Mouse (Mus musculus) cerebellum, postnatal 25 days (tissue): ENCODE data around the gene Cnn1.

Experiments
- DNase-seq, 2 experiments: peaks; one replicate each; pipeline ENCODE4 v3.0.0; 2021; ENCODE audit warnings: mixed read lengths in 2 of 2

Gene Cnn1

DNA sequence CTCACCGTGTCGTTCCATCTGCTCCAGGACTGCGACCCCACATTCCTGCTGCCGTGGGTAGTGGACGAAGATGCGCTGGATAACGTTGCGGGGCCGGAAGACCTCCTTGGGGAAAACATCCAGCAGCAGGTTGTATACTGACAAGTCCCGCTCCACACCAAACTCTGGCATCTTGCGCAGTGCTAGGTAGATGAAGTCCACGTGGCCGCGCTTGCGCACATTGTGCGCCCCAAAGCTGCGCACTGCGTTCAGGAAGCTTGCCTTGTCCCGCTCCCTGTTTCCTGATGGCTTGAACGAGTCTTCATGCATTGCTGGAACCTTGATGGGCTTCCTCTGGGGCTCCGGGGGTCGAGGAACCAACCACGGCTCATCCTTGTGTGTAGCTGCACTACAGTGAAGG, 22.8 kb upstream of the Cnn1 start:
- no peak for DNase-seq

DNA sequence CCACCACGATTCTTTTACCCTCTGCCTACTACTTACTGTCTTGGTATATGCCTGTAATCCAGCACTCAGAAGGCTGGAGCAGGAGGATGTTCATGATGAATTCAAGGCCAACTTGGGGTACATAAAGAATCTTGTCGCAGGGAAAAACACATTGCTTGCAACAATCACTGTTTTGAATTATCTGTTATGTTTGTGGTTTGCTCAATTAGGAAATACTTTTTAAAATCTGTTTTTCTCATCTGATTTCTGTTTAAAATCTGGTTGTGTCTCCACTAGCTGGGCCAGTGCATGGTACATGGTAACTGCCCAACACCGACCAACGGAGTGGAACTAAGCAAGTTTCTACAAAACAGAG, 14.4 kb upstream of the Cnn1 start:
- DNase-seq, result no peak

DNA sequence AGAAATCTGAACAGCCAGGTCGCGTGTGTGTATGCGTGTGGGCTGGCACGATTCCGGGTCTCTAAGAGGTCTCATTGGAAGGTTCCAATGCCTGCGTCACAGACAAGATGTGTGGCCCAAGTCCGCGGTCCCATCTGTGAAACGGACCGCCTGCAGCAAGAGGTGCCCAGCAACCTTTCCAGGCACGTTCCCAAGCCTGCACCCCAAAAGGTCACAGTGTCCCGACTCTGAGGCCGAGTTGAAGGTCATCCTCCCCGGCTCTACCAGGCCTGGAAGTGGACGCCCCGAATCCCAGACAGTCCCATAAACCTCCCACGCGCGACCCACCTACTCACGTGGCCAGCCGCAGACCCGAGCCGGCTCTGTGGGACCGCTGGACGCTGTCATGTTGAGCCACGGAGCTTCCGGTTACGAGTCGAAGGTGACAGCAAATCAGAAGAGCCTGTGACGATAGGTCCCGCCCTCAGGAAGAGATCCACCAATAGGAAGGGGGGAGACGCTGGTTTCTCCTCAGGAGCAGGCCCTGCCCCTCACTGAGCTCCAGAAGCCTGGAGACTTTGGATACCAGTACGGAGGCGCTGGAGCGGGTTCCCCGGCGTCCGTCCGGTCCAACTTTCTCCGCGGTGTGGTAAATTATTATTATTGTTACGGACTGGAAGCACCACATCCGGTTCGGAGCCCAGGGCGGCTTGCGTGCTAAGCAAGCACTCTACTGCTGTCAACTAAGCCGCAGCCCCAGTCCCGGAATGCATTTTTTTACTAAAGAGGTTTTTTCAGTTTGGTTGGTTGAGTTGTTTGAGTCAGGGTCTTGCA, 13.8 kb upstream of the Cnn1 start, which contains the start of gene Ecsit:
Ecsit (minus strand) TSS at position 417 of the 813 bp plus-strand sequence.
- peak; percentile 94 to 95 for DNase-seq

DNA sequence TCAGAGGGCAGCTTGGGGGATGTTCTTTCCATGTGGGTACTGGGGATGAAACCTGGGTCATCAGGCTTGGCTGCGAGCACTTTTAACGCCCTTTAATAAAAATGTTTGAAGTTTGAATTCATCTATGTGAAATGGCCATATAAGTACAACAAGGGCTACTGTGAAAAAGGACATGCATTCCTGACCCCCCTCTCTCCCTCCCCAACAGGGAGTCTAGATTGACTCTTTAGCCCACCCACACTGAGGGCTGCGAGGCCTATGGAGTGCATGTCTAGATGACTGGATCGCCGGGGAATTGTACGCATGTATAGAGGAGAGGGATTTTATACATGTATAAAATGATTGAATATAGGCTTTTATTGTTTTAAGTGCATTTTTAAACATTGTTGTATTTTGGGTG, 13.0 kb upstream of the Cnn1 start:
- DNase-seq, result no peak

DNA sequence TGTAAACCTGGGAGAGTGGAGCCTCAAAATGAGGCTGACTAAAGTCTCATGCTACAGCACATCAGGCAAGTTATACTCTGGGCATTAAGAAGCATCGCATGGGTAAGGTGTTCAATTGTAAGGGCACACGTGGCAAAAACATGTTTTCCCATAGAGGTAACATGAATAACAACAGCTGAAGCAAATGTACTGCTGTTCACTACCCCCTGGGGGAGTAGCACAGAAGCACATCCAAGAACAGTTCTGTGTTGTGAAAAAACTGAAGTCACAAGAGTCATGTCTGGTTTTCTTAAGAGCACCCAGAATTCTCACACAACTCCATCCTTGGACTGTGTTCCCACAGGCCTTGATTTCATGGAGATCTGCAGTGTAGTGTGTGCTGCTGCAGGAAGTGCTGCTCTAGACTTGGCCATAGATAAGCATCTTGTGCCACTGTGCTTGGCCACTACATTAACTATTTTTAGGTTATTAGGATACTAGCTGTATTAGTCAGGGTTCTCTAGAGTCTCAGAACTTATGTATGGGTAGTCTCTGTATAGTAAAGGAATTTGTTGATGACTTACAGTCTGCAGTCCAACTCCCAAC, 11.9 kb upstream of the Cnn1 start:
- no peak for DNase-seq

GRCm38 (mm10) chr9:22089281-22089680, 9.7 kb upstream of the Cnn1 start:
- DNase-seq, result no peak

DNA sequence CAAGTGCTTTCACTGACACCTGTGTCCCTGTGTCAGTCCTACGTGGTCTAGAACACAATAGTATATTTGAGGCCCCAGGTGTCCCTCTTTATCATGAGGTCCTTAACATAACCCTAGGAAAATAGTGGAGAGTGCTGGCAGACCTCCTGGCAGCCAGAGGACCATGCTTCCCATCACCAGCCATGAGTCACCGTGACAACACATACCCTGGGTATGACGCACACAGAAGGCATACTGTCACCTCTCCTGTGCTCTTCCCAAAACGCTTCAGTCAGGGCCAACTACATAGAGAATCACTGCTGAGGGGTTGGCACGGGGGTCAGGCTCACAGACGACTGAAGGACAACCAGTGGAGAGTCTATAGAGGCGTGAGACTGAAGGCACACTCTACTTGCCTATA, 9.0 kb upstream of the Cnn1 start:
- DNase-seq, result no peak

GRCm38 (mm10) chr9:22092746-22093145, 6.3 kb upstream of the Cnn1 start:
- no peak for DNase-seq

GRCm38 (mm10) chr9:22095854-22096307, 3.1 kb upstream of the Cnn1 start:
- peak; percentile 90 to 95 for DNase-seq

GRCm38 (mm10) chr9:22099922-22100321, 906 bp downstream of the Cnn1 start:
- no peak for DNase-seq

DNA sequence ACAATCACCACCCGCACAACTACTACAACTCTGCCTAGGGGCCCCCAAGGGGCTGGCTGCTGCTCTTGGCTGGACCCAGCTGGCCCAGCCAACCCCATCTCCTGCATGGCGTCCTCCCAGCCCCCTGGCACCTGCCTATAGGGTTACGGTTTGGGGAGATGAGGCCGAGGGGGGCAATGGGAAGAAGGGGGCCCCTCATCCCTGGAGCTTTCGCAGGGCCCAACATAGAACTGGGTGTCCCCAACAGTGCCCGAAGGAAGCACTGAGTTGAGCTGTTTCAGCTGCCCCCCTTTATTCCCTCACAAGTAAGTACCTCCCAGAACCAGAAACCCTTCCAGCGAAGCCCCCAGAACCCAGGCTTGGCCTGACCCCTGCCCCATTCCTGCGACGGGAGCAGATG, 9.2 kb downstream of the Cnn1 start:
- no peak for DNase-seq

- no peak for DNase-seq
These were observed 16.6 kb downstream of the Cnn1 start for GRCm38 (mm10) chr9:22115635-22116034.

DNA sequence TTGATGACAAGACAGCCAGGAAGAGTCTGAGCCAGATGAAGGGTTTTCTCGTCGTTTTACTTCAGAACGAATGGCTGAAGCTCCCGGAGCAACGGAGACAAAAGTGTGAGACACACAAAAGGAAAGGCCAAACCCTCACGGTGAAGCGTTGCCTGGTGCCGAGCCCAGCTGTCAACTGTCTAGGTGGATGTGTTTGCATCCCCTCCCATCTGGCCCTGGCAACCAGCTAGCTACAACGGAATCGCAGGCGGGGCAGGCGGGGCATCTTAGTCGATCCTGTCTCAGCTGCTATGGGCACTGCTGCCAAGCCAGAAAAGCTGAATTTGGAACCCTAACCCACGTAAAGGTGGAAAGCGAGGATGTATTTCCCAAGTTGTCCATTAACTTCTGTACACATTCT, 17.1 kb downstream of the Cnn1 start:
- DNase-seq, result peak in 1 of 2 experiments; percentile 35

- DNase-seq, result peak; percentile 93 to 96
These were observed 17.9 kb downstream of the Cnn1 start, which contains the start of gene Elof1 for GRCm38 (mm10) chr9:22116740-22117426. Gene Elof1 (minus strand): TSS chr9:22117172.

- peak; percentile 63 to 82 for DNase-seq
These were observed 18.9 kb downstream of the Cnn1 start for GRCm38 (mm10) chr9:22117754-22118456.

DNA sequence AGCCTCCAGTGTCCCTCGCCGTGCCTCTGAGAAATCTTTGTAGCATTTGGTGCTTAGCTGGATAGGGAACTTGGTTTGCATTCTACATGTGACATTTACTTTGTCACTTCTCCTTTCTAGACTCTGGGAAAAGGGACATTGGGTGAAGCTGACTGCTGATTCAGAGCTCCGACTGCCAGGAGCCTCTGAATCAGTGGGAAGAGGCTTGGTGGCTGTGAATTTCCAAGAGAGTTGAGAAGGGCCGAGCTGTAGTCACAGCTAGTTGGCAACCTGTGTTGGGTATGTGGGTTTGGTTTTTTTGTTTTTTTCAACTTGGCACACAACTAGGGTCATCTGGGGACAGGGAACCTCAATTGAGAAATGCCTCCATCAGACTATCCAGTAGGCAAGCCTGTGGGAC, 20.5 kb downstream of the Cnn1 start:
- DNase-seq, result no peak

DNA sequence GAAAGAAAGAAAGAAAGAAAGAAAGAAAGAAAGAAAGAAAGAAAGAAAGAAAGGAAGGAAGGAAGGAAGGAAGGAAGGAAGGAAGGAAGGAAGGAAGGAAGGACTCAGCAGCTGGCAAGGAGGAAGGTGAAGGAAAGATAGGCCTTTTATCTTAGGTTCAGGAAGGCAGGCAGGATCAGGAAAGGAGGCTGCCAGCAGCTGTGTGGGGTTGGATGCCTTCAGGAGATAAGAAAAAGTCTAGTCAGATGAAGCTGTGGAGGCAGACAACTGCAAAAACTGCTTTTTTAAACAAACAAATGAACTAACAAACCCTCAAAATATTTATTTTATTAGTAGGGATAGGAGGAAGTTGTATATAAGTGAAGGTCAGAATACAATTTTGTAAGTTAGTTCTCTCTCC, 22.5 kb downstream of the Cnn1 start:
- no peak for DNase-seq

GRCm38 (mm10) chr9:22122005-22122404, 23.0 kb downstream of the Cnn1 start:
- no peak for DNase-seq

DNA sequence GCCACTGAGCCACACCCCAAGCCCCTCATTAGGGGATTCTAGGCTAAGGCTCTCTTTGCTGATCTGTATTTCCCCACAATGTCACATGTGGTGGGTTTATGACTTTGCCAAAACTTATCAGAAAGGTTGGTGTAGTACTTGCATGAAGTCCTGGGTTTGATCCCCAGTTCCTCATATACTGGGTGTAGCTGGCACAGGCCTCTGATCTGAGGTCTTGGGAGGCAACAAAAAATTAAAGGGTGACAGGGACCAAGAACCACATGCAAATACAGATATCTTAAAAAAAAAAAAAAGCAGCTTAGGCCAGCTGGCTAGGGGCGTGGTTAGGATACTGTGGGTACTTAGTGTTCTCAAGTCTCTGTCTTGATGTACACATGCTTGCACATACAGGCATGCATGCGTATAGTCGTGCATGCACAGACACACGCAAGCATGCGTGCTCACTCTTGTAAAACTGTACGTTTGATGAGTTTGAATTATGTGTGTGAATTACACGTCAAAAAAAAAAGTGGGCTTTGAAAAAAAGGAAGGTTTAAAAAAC, 24.1 kb downstream of the Cnn1 start:
- DNase-seq, result no peak

- DNase-seq, result no peak
These were observed 25.2 kb downstream of the Cnn1 start for GRCm38 (mm10) chr9:22124169-22124568.

- DNase-seq, result no peak
These were observed 26.4 kb downstream of the Cnn1 start for GRCm38 (mm10) chr9:22125246-22126027.
